Mouse (Mus musculus) mouse embryonic stem cell (cell line): Measurements from ENCODE around the gene Gm42669.

Source experiments
- in situ Hi-C, 2 experiments: fragments of 300-500 bp; cut with MboI; formaldehyde crosslinking; loops; 1 replicate in 1 of 2; 3 replicates in 1 of 2; pipeline ENCODE4 v1.14.3; 2019 to 2020; ENCODE audit warnings: low sequenced_read_pairs in 2 of 2, low pct_unique_long_range_greater_than_20kb in 1 of 2, mixed read lengths in 1 of 2; ENCODE audit not compliant: unreplicated experiment in 1 of 2

Gm42669 gene

DNA sequence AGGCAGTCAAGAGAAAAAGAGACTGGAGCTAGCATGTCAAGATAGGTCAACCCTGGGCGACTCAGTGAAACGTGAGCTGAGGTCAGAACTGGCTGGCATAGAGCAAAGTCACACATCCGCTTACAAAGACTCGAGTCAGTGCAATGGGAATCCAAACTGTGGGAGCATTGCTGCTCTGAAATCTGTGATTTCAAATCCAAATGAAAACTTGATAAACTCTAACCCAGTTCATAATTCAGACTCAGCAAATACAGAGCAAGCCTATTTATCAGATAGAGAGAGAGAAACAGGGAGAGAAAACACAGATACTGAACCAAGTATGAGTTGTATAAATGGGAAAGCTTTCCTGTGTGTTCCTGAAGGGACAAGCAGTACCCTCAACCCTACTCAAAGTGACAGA is at the start of gene Gm42669:
Gm42669 (plus strand) TSS at position 301 of the 400 bp plus-strand sequence.
- in situ Hi-C loops: no loop called here

DNA sequence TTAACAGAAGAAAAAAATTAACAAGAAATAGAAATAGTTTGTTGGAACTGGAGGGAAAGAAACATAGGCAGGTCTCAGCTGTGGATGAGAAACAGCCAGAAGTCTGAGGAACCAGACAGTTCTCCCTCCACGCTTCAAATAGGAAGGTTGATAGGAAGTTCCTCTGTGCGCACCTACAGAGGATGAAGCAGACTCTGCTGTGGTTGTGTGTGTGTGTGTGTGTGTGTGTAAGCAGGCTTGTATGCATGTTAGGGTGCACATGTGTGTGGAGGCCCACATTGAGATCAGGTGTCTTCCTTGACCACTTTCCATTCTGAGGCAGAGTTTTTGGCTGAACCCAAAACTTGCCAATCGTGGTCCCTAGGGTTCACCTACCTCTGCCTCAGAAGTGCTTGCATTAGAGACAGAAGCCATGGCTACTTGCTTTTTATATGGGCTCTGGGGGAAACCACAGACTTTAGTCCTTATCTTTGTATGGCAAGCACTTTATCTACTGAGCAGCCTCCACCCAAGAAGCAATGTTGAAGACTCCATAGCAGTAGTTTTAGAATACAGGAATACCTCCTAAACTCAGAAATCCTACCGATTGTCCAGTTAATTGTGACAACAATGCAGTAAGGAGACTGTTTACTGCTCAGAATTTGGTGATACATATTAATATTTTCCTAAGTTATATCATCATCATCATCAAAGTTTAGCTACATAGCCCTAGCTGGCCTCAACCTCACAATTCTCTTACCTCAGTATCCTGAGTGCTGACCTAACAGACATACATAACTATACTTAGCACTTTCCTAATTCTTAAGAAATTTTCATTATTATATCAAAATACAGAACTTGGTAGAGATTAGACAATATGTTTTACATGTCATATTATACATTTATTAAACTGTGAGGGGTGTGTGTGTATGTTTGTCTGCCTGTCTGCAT is 45.0 kb upstream of the Gm42669 start:
- in situ Hi-C loops: no loop called here

DNA sequence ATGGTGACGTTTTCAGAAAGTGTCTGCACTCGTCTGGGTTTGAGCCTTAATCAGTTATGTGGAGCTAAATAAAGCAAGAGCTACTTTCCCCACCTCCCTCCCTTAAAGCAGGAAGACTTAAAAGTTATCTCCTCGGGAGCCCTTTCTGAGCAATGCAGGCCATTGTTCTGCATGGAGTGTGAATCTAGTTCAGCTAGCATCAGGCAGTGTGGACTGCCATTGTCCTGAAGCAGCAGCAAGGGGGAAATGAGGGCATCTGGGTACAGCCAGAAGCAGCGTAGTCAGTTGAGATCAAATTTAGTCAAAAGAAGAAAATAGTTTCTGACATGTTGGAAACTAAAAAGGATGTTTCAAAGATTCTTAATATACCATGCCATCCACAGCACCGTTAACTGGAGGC is 40.9 kb upstream of the Gm42669 start:
- in situ Hi-C loops: no loop called here

DNA sequence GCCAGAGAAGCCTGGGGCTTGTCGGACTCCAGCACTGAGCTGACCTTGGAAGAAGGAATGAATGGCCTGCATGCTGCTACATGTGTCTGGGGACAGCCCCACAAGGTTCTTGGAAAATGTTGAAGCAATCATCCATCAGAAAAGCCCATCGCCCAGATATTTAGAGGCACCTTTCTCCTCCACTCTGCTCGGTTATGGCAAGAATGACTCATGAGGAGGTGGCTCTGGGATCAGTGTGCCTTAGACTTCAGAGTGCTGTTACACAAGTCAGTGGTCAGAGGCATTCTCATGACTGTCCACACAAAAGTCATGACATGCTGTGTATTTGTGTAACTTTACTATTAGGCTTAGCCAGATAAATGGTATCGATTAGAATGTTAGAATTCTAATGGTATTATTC is 40.3 kb upstream of the Gm42669 start:
- in situ Hi-C loops: no loop called here

DNA sequence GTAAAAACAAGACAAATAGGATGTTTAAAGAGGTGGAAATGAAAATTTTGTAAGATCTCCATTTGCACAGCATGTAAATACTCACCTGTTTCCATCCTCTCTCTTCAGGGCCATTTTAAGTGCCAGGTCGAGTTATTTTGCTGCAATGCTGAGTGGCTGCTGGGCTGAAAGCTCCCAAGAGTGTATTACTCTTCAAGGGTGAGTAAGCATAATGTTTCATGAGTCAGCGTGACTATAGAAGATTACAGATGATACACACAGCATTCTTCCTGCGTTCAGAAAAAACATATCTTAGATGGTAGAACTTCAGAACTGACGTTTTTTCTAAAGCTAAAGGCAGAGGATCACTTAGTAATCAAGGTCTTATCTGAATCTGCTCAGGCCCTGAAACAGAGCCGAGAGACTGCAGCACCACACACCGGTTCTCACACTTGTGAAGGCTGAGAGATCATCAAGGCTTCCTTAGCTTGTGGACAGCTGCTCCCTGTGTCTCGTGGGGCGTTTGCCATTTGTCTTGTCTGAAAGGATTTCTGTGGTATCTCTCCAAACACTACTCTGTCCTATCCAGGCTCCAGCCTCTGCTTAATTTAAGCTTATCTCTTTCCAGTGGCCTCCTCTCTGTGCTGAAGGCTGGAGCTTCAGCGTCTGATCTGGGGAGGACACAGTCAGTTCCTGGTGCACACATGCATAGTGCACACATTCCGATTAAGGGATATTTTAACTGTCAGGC is 36.7 kb upstream of the Gm42669 start:
- in situ Hi-C loops: no loop called here

DNA sequence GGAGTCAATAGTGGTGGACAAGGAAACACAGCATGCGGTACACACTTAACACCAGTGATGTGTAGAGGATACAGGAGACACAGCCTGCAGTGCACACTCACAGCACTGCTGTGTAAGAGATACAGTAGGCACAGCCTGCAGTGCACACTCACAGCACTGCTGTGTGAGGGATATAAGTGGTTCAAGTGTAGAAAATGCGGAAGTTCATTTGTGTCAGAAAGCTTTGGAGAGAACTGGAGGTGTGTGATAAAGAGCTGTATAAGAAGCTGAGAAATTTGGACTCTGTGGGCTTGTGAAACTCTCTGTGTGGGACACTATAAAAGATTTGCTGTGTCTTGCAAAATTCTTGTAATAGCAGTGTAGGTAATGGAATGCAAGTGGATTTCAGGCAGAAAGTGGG is 27.2 kb upstream of the Gm42669 start:
- in situ Hi-C loops: no loop called here

DNA sequence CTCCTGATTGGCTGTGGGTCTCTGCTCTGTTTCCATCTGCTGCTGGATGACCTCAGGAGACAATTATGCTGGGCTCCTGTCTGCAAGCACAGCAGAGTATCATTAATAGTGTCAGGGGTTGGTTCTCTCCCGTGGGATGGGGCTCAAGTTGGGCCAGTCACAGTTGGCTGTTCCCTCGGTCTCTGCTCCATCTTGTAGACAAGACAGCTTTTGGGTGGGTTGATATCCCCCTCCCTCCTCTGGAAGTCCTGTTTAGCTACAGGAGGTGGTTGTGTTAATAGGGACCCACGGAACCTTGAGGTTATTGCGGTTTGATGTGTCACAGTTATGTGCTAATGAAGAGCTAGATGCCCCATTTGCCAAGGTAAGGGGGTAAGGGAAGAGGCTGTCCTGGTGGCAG is 18.4 kb upstream of the Gm42669 start:
- in situ Hi-C loops: no loop called here

DNA sequence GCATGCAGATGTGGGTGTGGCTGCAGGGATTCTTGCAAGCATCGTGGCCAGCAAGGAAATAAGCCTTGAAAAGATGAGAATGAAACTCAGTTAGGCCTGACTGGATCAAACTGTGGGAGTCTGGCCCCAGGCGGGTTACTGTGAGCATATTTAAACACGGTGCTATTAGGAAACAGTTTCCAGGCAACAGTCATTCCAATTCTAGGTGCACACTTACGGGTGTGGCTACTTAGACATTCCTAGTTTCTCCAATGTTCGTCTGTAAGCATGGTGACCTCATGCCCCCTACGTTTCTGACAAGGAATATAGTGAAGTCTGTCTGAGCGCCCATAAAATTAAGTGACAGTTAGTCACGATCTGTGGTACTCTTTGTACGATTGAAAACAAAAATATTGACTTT is 16.4 kb upstream of the Gm42669 start:
- in situ Hi-C loops: no loop called here

DNA sequence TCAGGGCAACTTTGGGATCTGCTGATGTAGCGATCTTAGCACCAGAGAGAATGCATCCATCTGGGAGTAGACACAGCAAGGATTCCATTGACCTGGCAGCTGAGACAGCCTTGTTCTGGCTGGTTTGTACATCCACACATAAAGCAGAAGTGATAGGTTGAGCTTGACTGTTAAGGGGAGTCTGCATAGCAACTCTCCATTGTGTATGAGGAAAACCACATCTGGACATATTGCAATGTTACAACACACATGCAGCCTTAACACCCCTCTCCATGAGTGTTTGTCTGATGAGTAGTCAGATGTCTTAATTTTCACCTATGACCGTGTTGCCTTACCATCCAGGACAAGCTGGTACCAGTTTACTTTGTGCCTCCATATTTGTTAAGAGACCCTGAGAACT is 14.9 kb upstream of the Gm42669 start:
- in situ Hi-C loops: no loop called here

DNA sequence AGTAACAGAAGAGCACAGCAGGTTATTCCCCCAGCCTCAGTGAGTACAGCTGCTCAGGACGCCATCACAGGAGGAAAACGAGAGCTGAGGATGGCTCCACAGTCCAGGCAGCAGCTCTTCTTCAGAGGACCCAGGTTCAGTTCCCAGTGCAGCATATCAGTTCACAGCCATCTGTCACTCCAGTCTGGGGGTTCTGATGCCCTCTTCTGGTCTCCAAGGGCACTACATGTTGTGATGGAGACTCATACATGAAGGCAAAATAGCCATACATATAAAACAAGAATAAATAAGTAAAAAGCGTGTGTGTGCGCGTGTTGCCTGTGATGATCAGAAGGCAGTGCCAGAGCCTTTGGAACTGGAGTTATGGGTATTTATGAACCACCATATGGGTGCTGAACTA is 12.7 kb upstream of the Gm42669 start:
- in situ Hi-C loops: no loop called here

DNA sequence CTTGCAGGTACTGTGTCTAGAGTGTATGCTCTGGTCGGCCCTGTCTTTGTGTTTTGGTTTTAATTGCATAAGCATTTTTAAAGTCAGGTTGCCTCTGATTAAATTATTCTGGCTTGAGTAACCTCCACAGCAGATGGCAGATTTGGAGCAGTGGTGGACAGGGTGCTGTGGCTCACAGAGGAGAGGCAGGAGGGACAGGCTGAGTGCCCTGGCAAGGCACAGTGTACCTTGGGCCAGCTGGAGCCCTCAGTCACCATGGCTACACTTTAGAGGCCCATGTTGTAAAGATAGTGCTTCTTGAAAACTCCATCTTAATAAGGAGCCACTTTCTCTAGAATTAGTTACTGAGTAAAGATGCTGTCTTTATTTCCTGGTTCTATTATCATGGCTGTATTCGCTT is 11.4 kb upstream of the Gm42669 start:
- in situ Hi-C loops: no loop called here

DNA sequence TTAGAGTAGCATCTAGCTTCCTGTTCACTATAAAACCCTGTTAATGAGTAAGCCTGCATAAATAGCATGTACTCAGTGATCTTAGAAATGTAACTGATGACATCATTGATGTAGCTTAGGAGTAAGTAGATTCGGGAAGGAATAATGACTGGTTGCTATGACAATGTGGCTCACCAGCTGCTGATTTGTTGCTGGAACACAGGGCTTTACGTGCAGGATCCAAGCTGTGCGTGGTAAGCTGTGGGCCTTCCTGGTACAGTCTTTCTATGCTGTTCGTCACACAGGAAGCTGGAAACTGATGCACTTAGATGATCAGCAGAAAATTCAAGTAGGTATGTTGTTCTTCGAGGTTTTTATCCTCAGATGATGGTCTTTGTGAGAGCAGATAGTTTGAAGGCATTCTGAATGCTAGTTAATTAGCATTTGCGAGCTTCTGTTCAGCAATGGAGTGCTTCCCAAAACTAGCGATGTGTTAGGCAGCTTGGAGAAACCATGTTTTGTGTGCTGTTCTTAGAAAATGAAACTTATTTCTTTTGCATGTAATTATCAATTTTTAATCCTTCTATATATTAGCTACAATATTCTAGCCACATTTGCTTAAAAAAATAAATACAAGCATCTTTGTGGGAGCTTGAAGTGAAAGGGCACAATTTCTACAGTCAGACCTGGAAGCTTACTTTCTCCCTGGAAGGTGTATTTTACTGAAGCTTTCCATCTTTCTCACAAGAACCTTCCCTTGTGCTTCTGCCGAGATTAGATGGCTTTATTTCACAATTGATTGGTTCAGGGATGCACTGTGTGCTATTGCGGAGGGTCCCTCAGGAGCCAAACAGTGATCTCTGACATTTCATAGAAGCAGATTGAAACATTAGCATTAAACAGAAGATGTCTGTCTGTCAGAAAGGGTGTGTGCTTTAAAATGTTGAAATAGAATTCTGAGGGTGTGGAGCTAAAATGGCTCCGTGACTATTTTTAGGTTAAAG is 9.6 kb upstream of the Gm42669 start:
- in situ Hi-C loops: no loop called here

DNA sequence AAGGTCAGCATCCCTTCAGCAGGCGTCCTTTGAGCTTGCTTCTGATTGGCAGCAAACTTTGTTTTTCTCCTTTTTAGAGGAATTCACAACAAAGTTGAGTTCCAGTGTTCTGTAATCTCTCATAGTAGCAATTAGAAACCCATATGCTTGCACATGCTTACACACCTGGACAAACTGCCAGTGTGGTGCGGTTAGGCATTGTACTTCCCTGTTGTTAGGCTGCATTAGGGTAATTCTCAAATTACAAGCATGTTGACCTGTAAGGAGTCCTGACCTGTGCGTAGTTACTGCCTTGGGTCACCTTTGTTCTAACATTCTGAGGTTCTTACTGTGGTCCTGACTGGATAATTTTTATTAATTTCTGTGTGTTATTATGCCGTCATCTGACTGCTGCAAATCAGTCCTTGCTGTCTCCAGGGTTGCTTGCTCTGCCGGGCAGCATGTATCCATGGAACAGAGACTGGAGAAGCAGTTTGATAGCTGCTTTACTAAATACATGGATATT is 8.6 kb upstream of the Gm42669 start:
- in situ Hi-C loops: no loop called here

DNA sequence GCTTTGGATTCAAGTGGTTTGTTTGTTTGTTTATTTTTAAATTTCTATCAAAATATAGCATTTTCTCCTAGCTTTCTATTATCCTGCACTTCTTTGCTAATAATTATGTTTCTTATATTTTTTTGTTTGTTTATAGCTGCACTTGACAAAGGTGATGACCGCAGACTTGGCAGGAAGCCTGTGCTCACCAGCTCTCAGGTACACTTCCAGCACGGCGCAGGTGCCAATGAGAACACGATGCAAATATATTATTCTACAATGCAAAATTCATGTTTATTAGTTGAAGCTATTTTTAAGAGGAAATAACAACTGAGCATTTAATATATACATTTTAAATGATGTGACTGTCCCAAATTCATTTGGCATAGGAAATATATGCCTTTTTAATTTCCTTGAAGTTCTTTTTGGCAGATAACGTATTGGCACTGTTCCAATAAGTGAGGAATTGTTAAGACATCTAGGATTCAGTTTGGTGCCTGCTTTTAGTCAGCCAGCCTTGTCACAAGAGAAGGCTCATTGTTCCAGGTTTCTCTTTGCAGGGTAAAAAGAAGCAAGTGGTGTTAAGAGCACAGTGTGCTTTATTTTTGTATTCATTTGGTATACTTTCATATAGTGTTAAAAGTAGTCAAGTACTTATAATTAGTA is 7.4 kb upstream of the Gm42669 start:
- in situ Hi-C loops: no loop called here

DNA sequence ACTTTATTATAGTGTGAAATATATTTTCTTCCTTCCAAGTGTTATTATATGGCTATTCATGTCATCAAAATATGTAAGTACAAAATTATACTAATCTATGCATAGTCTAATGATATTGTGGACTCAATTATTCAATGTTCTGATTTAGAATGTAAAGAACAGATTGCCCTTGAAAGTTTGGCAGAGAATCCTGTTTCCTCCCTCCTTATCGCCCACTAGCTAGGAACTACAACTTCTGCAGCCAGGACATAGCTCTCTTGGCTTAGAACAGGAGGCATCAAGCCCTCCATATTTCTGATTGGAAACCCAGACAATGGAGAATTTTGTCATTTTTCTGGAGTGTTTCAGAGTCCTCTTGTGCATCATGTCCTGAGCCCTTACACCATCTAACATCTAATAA is 6.7 kb upstream of the Gm42669 start:
- in situ Hi-C loops: no loop called here

DNA sequence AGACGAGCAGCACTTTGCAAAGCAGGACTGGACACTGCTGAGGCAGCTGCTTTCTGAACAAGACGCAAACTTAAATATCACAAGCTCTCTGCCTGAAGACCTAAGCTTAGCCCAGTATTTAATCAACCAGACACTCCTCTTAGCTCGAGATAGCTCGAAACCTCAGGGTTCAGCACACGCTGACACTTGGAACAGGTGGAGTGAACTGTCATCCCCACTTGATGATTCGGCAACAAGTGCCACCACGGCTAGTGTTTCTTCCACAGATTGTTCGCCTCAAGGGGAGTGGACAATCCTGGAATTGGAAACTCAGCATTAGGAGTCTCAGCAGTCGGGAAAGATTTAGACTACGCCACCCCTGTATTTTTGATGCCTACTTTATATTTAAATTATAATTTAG is 3.1 kb downstream of the Gm42669 start:
- in situ Hi-C loops: no loop called here

DNA sequence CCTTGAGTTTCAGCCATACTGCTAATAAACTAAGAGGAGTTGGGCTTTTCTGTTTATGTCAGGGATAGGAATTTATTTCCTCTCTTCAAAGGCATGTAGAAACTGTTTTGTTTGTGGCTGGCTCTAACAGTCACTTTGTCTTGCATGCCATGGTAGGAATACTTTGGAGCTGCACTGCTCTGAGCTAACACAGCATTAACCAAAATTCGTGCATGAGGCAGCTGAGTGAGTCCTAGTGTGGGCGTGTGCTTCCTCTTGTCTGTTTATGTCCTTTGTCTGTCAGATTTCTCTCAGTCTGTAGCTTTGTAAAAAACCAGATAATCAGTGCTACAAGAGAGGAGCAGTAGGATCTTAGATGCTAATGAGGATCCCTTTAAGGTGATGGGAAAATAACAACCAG is 3.9 kb downstream of the Gm42669 start:
- in situ Hi-C loops: no loop called here

DNA sequence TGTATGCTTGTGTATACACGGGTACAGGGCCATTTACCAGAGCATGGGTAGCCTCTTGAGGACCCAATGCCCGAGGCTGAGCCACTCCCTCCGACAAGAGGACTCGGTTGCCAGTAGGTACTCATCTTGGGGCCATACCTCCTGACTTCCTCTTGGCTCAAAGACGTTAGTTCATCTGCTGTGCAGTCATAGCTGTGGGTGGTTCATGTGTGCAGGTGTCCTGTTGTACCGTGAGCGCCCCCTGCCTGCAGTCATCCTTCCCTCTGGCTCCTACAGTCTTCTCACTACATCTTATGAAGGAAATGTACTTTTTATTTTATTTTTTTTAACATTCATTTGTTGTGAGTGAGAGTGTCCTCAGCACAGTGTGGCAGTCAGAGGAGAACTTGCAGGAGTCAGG is 6.2 kb downstream of the Gm42669 start:
- in situ Hi-C loops: no loop called here
